Mouse (Mus musculus): ENCODE results near the gene Iqcn. TPM values are rescaled to one million over a fixed set of nuclear protein-coding genes. Genes with fewer than 3 reads are reported as not detected.

Gene Iqcn
- polyA plus RNA-seq, 1 experiment from 2014 or later: 0.04 TPM

DNA sequence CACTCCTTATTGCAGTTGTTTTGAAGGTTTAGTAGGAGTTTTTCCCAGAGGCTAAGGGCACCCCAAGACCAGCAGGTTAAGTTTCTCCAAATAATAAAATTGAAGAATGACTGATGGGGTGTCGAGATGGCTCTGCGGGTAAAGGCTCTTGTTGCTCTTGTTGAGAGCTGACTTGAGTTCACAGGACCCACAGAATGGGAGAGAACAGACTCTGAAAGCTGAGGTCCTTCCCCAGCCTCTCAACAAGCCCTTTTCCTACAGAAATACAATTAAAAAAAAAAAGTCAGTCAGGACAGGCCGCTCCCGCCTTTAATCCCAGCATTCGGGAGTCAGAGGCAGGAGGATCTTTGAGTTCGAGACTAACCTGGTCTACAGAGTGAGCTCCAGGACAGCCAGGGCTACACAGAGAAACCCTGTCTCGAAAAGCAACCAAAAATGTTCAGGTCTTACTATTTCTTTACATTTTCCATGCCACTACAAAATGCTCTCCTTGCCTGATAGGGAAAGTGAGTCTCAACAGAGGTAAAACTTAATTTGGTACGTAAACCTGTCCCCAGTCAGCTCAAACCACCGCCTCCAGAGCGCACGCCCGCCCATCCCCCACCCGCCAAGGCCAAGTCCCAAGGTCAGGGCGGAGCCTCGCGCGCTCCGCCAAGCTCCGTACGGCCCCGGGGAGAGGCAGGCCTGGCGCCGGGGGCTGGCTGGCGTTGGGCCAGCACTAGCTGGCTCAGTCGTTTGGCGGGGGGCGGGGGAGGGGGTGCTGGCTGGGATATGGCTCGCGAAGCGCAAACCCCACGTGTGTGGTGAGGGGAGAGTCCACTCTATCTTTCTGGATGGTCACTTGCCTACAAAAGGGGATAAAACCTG is 7.0 kb upstream of the Iqcn start:
- Histone ChIP-seq H3K4me1 (ENCODE audit: control insufficient read depth, insufficient read depth, low read length) (peaks cover 39% of the 10 kb centered on the region), H3K9ac (ENCODE audit: low read length) (peak overlapping the region; percentile 13), H3K4me3 (ENCODE audit: low read depth, low read length) (peak overlapping the region; percentile 0; the same call in 1 of the 2 replicates), H3K36me3 (ENCODE audit: control insufficient read depth, insufficient read depth, low read length) (no peaks in the 10 kb centered on the region), H3K27ac (ENCODE audit: low read depth, low read length) (no peak overlapping the region; the same call in 1 of the 2 replicates), H3K27me3 (ENCODE audit: control insufficient read depth, insufficient read depth, low read length) (no peaks in the 10 kb centered on the region), H3K9me3 (ENCODE audit: control insufficient read depth, low read length) (no peaks in the 10 kb centered on the region), H3K4me2 (peak overlapping the region; percentile 24)
- 5% methylated on average over 31 of the region's 31 CpGs for WGBS
- ATAC-seq (ENCODE audit: low FRiP score) (peak; percentile 8; the same call in 1 of the 2 replicates), DNase-seq (ENCODE audit: low spot score, missing footprints) (peak; percentile 97)

DNA sequence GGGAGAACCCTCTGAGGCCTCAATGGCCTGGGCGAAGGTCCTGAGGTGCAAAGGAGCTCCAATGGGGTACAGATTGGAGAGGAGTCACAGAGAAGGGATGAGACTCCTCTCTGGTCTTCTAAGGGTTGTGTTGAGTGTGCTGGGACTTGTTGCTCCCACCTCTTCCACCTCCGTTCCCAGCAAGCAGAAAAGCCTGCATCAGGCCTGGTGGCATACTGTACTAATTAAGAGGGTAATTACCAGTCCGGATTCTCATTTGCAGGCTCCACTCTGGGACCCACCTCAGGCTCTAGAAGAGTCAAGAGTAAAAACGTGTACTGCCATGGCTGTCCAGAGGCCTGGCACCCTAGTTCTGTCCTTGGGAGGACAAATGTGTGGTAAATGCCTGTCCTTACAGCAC is 6.3 kb upstream of the Iqcn start:
- Histone ChIP-seq H3K36me3 (ENCODE audit: control insufficient read depth, insufficient read depth, low read length) (no peaks in the 10 kb centered on the region), H3K9me3 (ENCODE audit: control insufficient read depth, low read length) (no peaks in the 10 kb centered on the region), H3K4me2 (peak overlapping the region; percentile 24), H3K27ac (ENCODE audit: low read depth, low read length) (no peak overlapping the region; the same call in 1 of the 2 replicates), H3K27me3 (ENCODE audit: control insufficient read depth, insufficient read depth, low read length) (no peaks in the 10 kb centered on the region), H3K4me1 (ENCODE audit: control insufficient read depth, insufficient read depth, low read length) (peaks cover 39% of the 10 kb centered on the region), H3K4me3 (ENCODE audit: low read depth, low read length) (peak overlapping the region; percentile 0; the same call in 1 of the 2 replicates), H3K9ac (ENCODE audit: low read length) (peak overlapping the region; percentile 13)
- WGBS: 56% methylated on average over 4 of the region's 4 CpGs
- no peak for DNase-seq (ENCODE audit: low spot score, missing footprints)
- ATAC-seq (ENCODE audit: low FRiP score): no peak

- H3K4me2 ChIP-seq: peak overlapping the region; percentile 65
- ATAC-seq (ENCODE audit: low FRiP score): no peak
These were observed 5.6 kb upstream of the Iqcn start for GRCm38 (mm10) chr8:70697366-70698250.

DNA sequence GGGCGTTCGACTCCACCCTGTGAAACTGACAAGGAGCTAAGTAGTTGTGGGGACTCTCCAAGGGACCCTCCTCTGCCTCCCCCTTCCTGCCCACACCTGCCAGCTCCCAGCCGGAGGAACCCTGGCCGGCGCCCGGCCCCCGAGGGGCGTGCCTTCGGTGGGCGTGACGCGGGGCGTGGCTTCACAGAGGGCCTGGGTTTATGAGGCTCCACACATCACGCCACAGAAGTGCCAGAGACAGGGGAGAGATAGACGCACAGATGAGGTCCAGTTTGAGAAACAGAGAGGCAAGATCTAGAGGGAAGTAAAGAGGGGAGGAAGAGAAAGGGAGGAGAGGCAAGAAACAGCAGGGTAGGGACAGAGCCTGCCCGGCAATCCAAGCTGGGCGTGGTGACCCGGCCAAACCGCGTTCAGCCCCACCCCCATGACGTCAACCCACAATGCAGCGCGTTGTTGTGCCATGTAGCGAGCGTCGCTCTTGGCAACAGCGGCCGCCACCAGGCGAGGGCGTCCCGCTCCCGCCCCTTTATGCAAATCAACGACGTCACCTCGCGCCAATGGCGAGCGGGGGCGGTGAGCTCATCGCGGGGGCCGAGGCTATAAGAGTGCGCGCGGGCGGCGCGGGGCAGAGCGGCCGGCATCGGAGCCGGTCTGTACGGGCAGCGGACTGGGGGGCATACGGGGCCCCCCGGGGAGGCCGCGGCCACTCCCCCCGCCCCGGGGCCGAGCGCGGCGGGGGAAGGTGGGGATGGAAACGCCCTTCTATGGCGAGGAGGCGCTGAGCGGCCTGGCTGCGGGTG is 4.7 kb upstream of the Iqcn start, which contains the start of gene Jund:
Gene Jund (plus strand): TSS at position 640 of the 800 bp plus-strand sequence.
- H3K9ac ChIP-seq (ENCODE audit: low read length): peak within 1 kb of the TSS; percentile 99
- peaks cover 36% of the 10 kb centered on the region for H3K4me1 ChIP-seq (ENCODE audit: control insufficient read depth, insufficient read depth, low read length)
- H3K9me3 ChIP-seq (ENCODE audit: control insufficient read depth, low read length): no peaks in the 10 kb centered on the region

More at GRCm38 (mm10) chr8:70697366-70698250, 5.6 kb upstream of the Iqcn start:
- no peak for DNase-seq (ENCODE audit: low spot score, missing footprints)
- 76% methylated on average over 12 of the region's 12 CpGs for WGBS
- H3K9me3 ChIP-seq (ENCODE audit: control insufficient read depth, low read length): no peaks in the 10 kb centered on the region
- H3K36me3 ChIP-seq (ENCODE audit: control insufficient read depth, insufficient read depth, low read length): no peaks in the 10 kb centered on the region
- H3K9ac ChIP-seq (ENCODE audit: low read length): peak overlapping the region; percentile 55
- H3K4me1 ChIP-seq (ENCODE audit: control insufficient read depth, insufficient read depth, low read length): peaks cover 36% of the 10 kb centered on the region
- H3K4me3 ChIP-seq (ENCODE audit: low read depth, low read length): no peak overlapping the region
- peak overlapping the region; percentile 73 for H3K27ac ChIP-seq (ENCODE audit: low read depth, low read length)
- no peaks in the 10 kb centered on the region for H3K27me3 ChIP-seq (ENCODE audit: control insufficient read depth, insufficient read depth, low read length)

GRCm38 (mm10) chr8:70699116-70699833 is 4.0 kb upstream of the Iqcn start:
- Histone ChIP-seq H3K36me3 (ENCODE audit: control insufficient read depth, insufficient read depth, low read length) (no peaks in the 10 kb centered on the region), H3K4me3 (ENCODE audit: low read depth, low read length) (peak overlapping the region; percentile 96), H3K4me2 (peak overlapping the region; percentile 65), H3K9ac (ENCODE audit: low read length) (peak overlapping the region; percentile 99), H3K27me3 (ENCODE audit: control insufficient read depth, insufficient read depth, low read length) (no peaks in the 10 kb centered on the region), H3K27ac (ENCODE audit: low read depth, low read length) (peak overlapping the region; percentile 96), H3K4me1 (ENCODE audit: control insufficient read depth, insufficient read depth, low read length) (peaks cover 36% of the 10 kb centered on the region), H3K9me3 (ENCODE audit: control insufficient read depth, low read length) (no peaks in the 10 kb centered on the region)
- no peak for DNase-seq (ENCODE audit: low spot score, missing footprints)
- no peak; the same call in 1 of the 2 replicates for ATAC-seq (ENCODE audit: low FRiP score)
- under 1% methylated on average over 81 of the region's 89 CpGs for WGBS

More for the DNA sequence above, 4.7 kb upstream of the Iqcn start, which contains the start of gene Jund:
- peak; percentile 88 for ATAC-seq (ENCODE audit: low FRiP score)
- Histone ChIP-seq H3K4me2 (peak within 1 kb of the TSS; percentile 65), H3K36me3 (ENCODE audit: control insufficient read depth, insufficient read depth, low read length) (no peaks in the 10 kb centered on the region), H3K27me3 (ENCODE audit: control insufficient read depth, insufficient read depth, low read length) (no peaks in the 10 kb centered on the region), H3K4me3 (ENCODE audit: low read depth, low read length) (peak within 1 kb of the TSS; percentile 96), H3K27ac (ENCODE audit: low read depth, low read length) (peak within 1 kb of the TSS; percentile 96)
- under 1% methylated on average over 66 of the region's 69 CpGs for WGBS
- DNase-seq (ENCODE audit: low spot score, missing footprints): peak; percentile 100

GRCm38 (mm10) chr8:70699834-70700554 is 3.3 kb upstream of the Iqcn start:
- DNase-seq (ENCODE audit: low spot score, missing footprints): peak; percentile 98
- under 1% methylated on average over 55 of the region's 59 CpGs for WGBS
- Histone ChIP-seq H3K36me3 (ENCODE audit: control insufficient read depth, insufficient read depth, low read length) (no peaks in the 10 kb centered on the region), H3K9ac (ENCODE audit: low read length) (peak overlapping the region; percentile 99), H3K4me2 (peak overlapping the region; percentile 65), H3K4me3 (ENCODE audit: low read depth, low read length) (peak overlapping the region; percentile 96), H3K4me1 (ENCODE audit: control insufficient read depth, insufficient read depth, low read length) (peaks cover 36% of the 10 kb centered on the region), H3K9me3 (ENCODE audit: control insufficient read depth, low read length) (no peaks in the 10 kb centered on the region), H3K27ac (ENCODE audit: low read depth, low read length) (peak overlapping the region; percentile 96), H3K27me3 (ENCODE audit: control insufficient read depth, insufficient read depth, low read length) (no peaks in the 10 kb centered on the region)
- peak; percentile 4 for ATAC-seq (ENCODE audit: low FRiP score)

- Histone ChIP-seq H3K36me3 (ENCODE audit: control insufficient read depth, insufficient read depth, low read length) (no peaks in the 10 kb centered on the region), H3K4me3 (ENCODE audit: low read depth, low read length) (peak overlapping the region; percentile 96), H3K4me1 (ENCODE audit: control insufficient read depth, insufficient read depth, low read length) (peaks cover 36% of the 10 kb centered on the region), H3K4me2 (peak overlapping the region; percentile 65), H3K9me3 (ENCODE audit: control insufficient read depth, low read length) (no peaks in the 10 kb centered on the region), H3K9ac (ENCODE audit: low read length) (peak overlapping the region; percentile 99), H3K27ac (ENCODE audit: low read depth, low read length) (peak overlapping the region; percentile 96), H3K27me3 (ENCODE audit: control insufficient read depth, insufficient read depth, low read length) (no peaks in the 10 kb centered on the region)
- DNase-seq (ENCODE audit: low spot score, missing footprints): peak; percentile 99
- WGBS: 2% methylated on average over 20 of the region's 20 CpGs
- ATAC-seq (ENCODE audit: low FRiP score): peak; percentile 13; the same call in 1 of the 2 replicates
These were observed 2.7 kb upstream of the Iqcn start for GRCm38 (mm10) chr8:70700555-70700922.
